Mouse (Mus musculus) lung, adult 2 months (tissue): ENCODE results near the gene Rad23a. TPM values are rescaled to one million over a fixed set of nuclear protein-coding genes. Genes with fewer than 3 reads are reported as not detected.

Source experiments
- DNase-seq: peaks from one replicate; pipeline ENCODE4 v3.0.0; 2022
- H3K4me1 ChIP-seq: fragments of 200-500 bp; 2 replicates; pipeline ENCODE4 v1.6.1; 2011; ENCODE audit warnings: low read length; ENCODE audit not compliant: control insufficient read depth, insufficient read depth
- H3K4me3 ChIP-seq: fragments of 200-500 bp; replicated peaks from 2 replicates; pipeline ENCODE3; 2011; ENCODE audit warnings: low read depth, mild to moderate bottlenecking, control low read depth, low read length; ENCODE audit errors: extremely low read depth
- CTCF ChIP-seq: fragments of 200-500 bp; IDR thresholded peaks from 2 replicates; pipeline ENCODE4 v1.5.1; 2011; ENCODE audit warnings: mild to moderate bottlenecking, low read length, control low read depth; ENCODE audit not compliant: insufficient read depth
- POLR2A ChIP-seq: fragments of 200-500 bp; IDR thresholded peaks from 2 replicates; pipeline ENCODE4 v1.6.1; 2011; ENCODE audit warnings: low read depth, mild to moderate bottlenecking, control low read depth, low read length, borderline replicate concordance; ENCODE audit errors: extremely low read depth
- WGBS: fragments of 180-500 bp; shearing (Covaris S2); methylation state at CpG from one replicate; pipeline ENCODE4 v1.1.7; 2018; 5-methylcytosine and 5-hydroxymethylcytosine counted together
- polyA plus RNA-seq: library from polyadenylated mRNA; depleted of rRNA; stranded (reverse); fragments of >200 nt; gene quantifications from 2 replicates; pipeline ENCODE4 v1.2.3, GENCODE M21; 2012; rRNA removed

The Rad23a gene
- 72.6 and 75.9 TPM in 2 replicates for polyA plus RNA-seq

GRCm38 (mm10) chr8:84840248-84840999 is at the start of gene Rad23a:
Gene Rad23a, minus strand, starts transcription at chr8:84840665.
- TF ChIP-seq POLR2A (peak; percentile 82; the same call in 1 of the 2 replicates), CTCF (no peak)
- peak; percentile 87 for DNase-seq
- Histone ChIP-seq H3K4me3 (peak within 1 kb of the TSS; percentile 86), H3K4me1 (peaks cover 7% of the 10 kb centered on the region)
- WGBS, result under 1% methylated on average over 55 of the region's 55 CpGs

GRCm38 (mm10) chr8:84889141-84889540 is 48.7 kb upstream of the Rad23a start:
- 90% methylated on average over 1 of the region's 1 CpGs for WGBS
- peaks cover 3% of the 10 kb centered on the region for H3K4me1 ChIP-seq
- no peak for DNase-seq
- H3K4me3 ChIP-seq, result no peak overlapping the region
- TF ChIP-seq POLR2A (no peak), CTCF (no peak)

- 84% methylated on average over 3 of the region's 3 CpGs for WGBS
- no peak for DNase-seq
- no peak overlapping the region for H3K4me3 ChIP-seq
- TF ChIP-seq CTCF (no peak), POLR2A (no peak)
- no peaks in the 10 kb centered on the region for H3K4me1 ChIP-seq
These were observed 47.8 kb upstream of the Rad23a start for GRCm38 (mm10) chr8:84888280-84888679.

GRCm38 (mm10) chr8:84884728-84885127 is 44.3 kb upstream of the Rad23a start:
- TF ChIP-seq POLR2A, result no peak
- no peak for TF ChIP-seq CTCF
- no peak for DNase-seq
- Histone ChIP-seq H3K4me1 (no peaks in the 10 kb centered on the region), H3K4me3 (no peak overlapping the region)
- WGBS, result 85% methylated on average over 4 of the region's 4 CpGs

- Histone ChIP-seq H3K4me3 (no peak overlapping the region), H3K4me1 (no peaks in the 10 kb centered on the region)
- DNase-seq, result no peak
- TF ChIP-seq CTCF, result no peak
- TF ChIP-seq POLR2A, result no peak
- WGBS, result 65% methylated on average over 1 of the region's 1 CpGs
These were observed 38.5 kb upstream of the Rad23a start for GRCm38 (mm10) chr8:84878915-84879314.

GRCm38 (mm10) chr8:84877297-84878035 is 37.0 kb upstream of the Rad23a start:
- H3K4me3 ChIP-seq, result no peak overlapping the region
- TF ChIP-seq CTCF (no peak), POLR2A (no peak)
- WGBS, result 75% methylated on average over 3 of the region's 3 CpGs
- no peak for DNase-seq
- H3K4me1 ChIP-seq, result peaks cover 4% of the 10 kb centered on the region

GRCm38 (mm10) chr8:84874339-84874738 is 33.9 kb upstream of the Rad23a start:
- no peak for TF ChIP-seq POLR2A
- TF ChIP-seq CTCF, result no peak
- 81% methylated on average over 3 of the region's 3 CpGs for WGBS
- H3K4me1 ChIP-seq, result peaks cover 7% of the 10 kb centered on the region
- no peak for DNase-seq
- no peak overlapping the region for H3K4me3 ChIP-seq

GRCm38 (mm10) chr8:84873016-84873415 is 32.6 kb upstream of the Rad23a start:
- WGBS, result 68% methylated on average over 4 of the region's 4 CpGs
- Histone ChIP-seq H3K4me1 (peaks cover 7% of the 10 kb centered on the region), H3K4me3 (no peak overlapping the region)
- no peak for DNase-seq
- no peak for TF ChIP-seq CTCF

- peaks cover 7% of the 10 kb centered on the region for H3K4me1 ChIP-seq
- peak overlapping the region; percentile 41 for H3K4me3 ChIP-seq
- 1% methylated on average over 53 of the region's 54 CpGs for WGBS
- TF ChIP-seq POLR2A (no peak), CTCF (no peak)
- peak; percentile 37 for DNase-seq
These were observed 32.0 kb upstream of the Rad23a start for GRCm38 (mm10) chr8:84872309-84872965.
